Mouse (Mus musculus) induced T-regulatory cell, adult 2 months (primary cell): ENCODE measurements around the gene Txlna.
A peak's percentile ranks its signal among the peaks of the same experiment; 100 is the strongest.

Experiments
- DNase-seq: peaks from one replicate; pipeline ENCODE4 v3.0.0-alpha.2; 2012; ENCODE audit warnings: low read depth

The Txlna gene

DNA sequence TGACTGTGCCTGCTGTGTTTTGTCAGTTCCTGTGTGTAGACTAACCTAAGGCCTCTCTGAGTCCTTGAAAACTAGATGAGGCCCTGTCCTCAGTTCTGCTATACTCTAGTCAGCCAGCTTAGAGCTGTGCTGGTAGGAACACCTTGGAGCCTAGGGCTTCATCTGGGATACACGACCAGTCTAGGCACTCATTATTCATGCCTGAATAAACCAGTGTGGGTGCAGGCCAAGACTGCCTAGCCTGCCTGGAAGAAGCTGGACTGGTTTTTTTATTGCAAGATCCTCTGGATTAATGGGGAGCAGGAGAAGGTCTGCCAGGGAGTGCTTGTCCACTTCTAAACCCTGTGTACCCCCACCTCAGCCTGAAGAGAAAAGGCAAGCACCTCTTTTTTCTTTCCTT, 53.9 kb downstream of the Txlna start:
- no peak for DNase-seq

DNA sequence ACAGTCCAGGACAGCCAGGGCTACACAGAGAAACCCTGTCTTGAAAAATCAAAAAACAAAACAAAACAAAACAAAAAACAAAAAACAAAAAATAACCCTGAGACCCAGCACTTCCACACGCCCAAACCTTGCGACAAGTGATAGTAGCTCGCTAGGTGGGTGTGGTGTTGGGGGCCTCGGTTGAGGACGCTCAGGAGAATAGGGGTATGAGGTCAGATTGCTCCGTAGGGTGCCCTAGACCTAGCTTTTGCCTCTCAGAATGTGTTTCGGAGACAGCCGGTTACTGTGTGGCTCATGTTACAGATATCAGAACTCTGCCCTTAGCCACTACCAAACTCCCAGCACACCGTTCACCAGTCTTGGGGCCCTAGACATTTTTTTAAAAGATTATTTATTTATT, 55.1 kb downstream of the Txlna start:
- no peak for DNase-seq

DNA sequence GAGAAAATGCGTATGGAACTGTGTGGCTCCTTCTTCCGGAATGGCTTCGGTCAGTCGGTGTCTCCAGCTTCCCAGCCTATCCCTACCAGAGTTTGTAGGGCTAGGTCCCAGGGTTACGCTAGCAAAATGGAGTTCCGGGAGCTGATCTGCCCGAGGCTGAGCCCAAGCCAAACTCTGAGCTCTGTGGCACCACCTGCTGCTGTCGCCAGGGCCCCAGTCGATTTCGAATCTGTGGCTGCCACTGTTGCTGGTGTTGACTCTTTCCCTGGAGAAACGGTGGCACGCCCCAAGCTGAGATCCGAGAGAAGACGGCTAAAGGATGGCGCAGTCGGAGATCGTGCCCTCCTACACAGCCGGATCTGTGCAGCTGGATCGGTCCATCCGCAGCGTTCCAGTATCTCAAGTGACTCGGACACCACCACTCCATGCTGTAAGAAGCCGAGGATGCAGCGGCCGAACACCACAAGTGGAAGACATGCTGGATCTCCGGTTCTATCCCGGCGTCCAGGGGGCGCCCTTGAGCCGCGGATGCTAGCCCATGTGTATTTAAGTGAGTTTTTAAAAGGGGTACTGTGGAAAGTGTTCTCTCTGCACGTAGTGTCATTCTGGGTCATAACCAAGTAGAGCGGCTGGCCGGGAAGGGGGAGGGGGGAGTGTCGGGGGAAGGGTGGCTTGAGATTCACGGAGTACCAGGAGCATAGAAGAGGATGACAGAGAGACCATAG, 55.8 kb downstream of the Txlna start:
- peak; percentile 93 for DNase-seq

DNA sequence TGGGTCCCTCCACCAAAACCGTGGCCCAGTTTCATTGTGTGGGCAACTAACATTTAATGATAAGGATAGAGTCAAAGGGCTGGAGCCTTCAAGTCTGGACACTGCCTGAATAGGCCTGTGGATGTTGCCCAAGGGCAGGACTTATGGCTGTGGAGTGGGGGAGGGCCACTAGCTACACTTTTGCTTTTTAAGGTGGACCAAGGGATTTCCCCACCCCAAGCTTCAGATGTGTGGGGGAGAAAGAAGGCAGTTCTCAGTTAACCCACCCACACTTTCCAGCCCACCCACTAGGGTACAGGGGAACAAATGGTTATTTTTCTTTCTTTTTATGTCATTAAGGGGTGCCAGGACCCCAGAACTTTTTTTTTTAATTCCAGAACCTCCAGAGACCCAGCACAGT, 56.5 kb downstream of the Txlna start:
- peak; percentile 68 for DNase-seq

DNA sequence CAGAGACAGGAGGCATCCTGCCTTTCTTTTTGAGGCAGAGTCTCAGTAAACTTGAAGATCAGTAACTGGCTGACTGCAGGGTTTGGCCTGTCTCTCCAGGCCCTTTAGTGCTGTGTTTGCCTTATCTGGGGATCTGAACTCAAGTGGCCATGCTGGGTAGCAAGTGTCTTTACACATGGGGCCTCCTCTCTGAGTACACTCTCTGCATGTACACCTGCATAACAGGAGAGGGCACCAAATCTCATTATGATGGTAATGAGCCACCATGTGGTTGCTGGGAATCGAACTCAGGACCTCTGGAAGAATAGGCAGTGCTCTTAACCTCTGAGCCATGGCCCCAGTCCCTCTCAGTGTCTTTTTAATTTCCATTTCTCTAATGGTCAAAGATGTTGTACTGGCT, 58.6 kb downstream of the Txlna start:
- peak; percentile 37 for DNase-seq

DNA sequence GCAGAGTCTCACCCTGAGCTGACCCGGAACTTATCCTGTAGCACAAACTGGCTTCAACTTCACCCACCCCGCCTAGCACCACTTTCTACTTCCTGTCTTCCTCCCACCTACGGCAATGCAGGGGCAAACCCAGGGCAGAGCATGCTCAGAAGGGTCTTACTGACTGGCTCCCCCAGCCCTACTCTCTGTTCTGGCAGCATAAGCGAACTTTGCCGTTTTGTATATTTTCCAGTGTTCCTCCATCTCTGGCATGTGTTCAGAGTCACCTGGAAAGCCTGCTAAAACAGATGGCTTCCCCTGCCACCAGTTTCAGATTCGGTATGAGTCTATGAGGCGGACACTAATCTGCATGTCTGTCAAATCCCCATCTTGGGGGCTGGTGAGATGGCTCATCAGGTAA, 60.5 kb downstream of the Txlna start:
- DNase-seq, result peak; percentile 93

DNA sequence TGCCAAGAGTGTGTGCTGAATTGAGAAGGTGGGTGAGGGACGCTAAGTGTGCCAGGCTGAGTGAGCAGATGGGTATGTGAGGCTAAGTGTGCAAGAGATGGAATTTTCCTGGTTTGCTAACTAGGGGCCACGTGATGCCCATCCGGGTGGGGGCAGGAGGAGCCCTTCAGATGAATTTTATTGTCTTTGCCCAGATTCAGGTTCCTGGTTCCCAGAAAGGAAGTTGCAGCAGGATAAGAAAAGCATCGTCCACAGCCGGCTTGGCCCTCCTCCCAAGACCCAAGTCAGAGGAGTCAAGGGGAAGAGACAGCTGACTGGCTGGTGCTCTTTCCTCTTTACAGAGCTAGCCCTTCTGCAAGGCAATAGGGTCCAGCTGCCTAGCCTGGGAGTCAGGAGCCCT, 62.4 kb downstream of the Txlna start, which contains the start of gene Fam167b:
Fam167b (minus strand) TSS at position 84 of the 400 bp plus-strand sequence.
- DNase-seq, result no peak

DNA sequence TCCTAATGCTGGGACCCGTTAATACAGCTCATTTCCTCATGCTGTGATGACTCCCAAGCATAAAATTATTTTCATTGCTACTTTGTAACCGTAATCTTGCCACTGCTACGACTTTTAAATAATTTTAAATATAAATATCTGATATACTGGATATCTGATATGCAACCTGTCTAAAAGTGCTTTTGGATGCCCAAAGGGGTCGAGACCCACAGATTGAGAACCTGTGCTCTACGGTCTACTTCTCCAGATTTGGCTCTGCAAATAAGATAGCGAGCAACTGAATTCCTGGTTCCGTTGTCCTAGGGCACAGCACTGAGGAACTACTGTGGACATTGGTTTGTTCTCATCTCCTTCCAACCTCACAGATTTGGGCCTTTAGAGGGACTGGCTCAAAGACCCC, 63.2 kb downstream of the Txlna start:
- no peak for DNase-seq

DNA sequence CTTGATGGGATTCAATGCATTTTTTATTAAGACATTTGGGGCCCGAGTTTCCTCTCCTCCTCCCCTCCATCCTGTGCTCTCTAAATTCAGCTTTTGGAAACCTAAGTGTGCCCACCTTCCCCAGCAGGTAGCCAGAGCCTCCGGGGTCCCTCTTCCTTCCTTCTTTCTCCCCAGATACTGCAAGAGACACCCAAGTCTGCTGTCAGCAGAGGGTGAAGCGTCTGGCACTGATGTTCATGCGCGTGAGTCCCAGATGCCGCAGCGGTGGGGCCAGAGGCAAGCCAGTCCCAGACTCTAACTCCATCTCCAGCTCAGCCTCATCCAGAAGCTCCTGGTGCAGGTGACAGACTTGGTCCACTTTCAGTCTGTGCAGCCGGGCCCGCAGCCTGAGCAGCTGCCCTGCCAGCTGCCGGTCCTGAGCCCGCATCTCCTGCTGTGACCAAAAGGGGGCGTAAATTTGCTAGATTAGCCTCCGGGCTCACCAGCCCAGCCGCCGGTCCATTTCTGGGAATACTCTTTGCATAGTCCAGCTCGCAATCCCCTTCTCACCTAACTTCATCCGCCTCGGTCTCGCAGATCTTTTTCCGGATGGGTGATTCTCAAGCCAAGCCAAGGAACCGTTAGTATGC, 63.9 kb downstream of the Txlna start:
- peak; percentile 78 for DNase-seq
